Mouse (Mus musculus): ENCODE data around the gene Rapgef4. TPM values are rescaled to one million over a fixed set of nuclear protein-coding genes. Genes with fewer than 3 reads are reported as not detected.

Rapgef4 gene
- polyA plus RNA-seq, 1 experiment from 2014 or later: 12.5 TPM

DNA sequence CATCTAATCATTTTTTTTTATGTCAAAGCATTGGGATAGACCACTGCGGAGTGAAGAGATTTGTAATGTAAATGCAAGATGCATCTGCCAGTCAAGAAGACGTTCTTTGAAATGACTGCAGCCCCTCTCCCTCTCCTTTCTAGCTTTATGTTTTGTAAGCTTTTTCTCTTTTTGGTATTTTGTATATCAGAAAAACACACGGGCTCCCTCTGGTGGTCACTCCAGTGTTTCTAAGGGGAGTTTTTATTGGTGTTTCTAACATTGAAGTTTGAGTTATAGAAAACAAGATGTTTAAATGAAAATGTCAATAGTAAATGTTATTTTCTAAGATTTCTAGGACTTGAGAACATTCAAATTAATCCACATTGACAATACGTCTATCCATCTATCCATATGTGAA lies 168.0 kb downstream of the Rapgef4 start:
- Histone ChIP-seq H3K27ac (no peak overlapping the region), H3K27me3 (no peaks in the 10 kb centered on the region), H3K9me3 (no peaks in the 10 kb centered on the region), H3K4me2 (replicated peaks) (no peak overlapping the region), H3K36me3 (no peaks in the 10 kb centered on the region), H3K4me1 (replicated peaks) (peaks cover 5% of the 10 kb centered on the region; the same call in 1 of the 2 replicates), H3K4me3 (replicated peaks) (no peak overlapping the region), H3K9ac (replicated peaks) (no peak overlapping the region)
- ATAC-seq: no peak
- 30% methylated on average over 4 of the region's 4 CpGs for WGBS

DNA sequence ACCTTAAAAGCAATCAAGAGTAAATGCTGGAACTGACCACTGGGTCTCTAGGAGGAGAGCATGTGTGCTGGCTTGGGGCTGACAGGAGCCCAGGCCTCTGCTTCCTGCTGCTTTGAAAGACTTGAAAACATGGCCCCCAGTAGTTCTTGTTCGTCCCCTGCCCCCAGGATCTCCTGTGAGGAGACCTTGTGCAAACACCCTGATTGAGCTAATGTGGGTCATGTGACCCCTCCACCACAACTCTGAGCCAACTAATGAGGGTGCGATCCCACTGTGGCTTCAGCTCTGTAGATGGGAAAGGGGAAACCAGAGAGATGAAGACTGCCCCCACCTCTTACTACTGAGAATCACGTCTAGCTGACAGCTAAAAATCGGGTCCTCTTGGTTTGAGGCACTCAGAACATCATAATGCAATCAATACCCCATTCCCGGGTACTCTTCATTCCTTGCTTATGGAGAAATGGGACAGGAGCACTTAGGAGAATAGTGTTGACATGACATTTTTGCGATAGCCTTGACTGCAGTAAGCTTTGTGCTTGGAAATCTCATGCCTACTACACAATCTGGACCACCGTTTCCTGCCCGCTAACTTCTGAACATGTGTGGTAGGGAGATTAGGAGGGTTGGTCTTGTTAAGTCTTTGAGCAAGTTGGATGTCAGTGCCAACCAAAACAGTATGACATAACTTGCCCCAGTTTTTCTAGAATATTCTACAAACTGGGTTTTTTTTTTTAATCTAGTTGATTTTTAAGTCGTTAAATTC lies 170.9 kb downstream of the Rapgef4 start:
- no peak overlapping the region for H3K9ac ChIP-seq (replicated peaks)
- ATAC-seq: no peak
- no peaks in the 10 kb centered on the region for H3K27me3 ChIP-seq
- peaks cover 5% of the 10 kb centered on the region; the same call in 1 of the 2 replicates for H3K4me1 ChIP-seq (replicated peaks)
- no peak overlapping the region for H3K27ac ChIP-seq
- no peaks in the 10 kb centered on the region for H3K36me3 ChIP-seq
- WGBS: 88% methylated on average over 9 of the region's 9 CpGs
- H3K4me3 ChIP-seq (replicated peaks): no peak overlapping the region
- H3K9me3 ChIP-seq: no peaks in the 10 kb centered on the region
- H3K4me2 ChIP-seq (replicated peaks): no peak overlapping the region

DNA sequence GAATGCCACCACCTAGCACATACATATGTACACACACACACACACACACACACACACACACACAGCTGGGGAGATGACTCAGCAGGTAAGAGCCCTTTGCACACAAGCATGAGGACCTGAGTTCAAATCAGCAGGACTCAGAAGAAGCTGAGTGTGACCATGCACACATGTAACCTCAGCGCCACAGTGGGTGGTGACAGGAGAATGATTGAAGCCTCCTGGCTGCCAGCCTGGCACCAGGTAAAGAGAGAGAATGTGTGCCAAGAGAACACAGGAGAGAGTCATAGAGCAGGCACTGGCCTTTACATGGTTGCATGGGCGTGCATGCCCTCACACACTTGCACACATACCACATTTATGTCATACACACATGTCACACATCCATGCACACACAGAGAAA lies 171.7 kb downstream of the Rapgef4 start:
- H3K36me3 ChIP-seq: no peaks in the 10 kb centered on the region
- no peak overlapping the region for H3K27ac ChIP-seq
- no peak overlapping the region for H3K4me3 ChIP-seq (replicated peaks)
- no peaks in the 10 kb centered on the region for H3K9me3 ChIP-seq
- H3K4me1 ChIP-seq (replicated peaks): peaks cover 6% of the 10 kb centered on the region
- H3K27me3 ChIP-seq: no peaks in the 10 kb centered on the region
- 89% methylated on average over 2 of the region's 2 CpGs for WGBS
- H3K4me2 ChIP-seq (replicated peaks): no peak overlapping the region
- no peak for ATAC-seq
- H3K9ac ChIP-seq (replicated peaks): no peak overlapping the region

DNA sequence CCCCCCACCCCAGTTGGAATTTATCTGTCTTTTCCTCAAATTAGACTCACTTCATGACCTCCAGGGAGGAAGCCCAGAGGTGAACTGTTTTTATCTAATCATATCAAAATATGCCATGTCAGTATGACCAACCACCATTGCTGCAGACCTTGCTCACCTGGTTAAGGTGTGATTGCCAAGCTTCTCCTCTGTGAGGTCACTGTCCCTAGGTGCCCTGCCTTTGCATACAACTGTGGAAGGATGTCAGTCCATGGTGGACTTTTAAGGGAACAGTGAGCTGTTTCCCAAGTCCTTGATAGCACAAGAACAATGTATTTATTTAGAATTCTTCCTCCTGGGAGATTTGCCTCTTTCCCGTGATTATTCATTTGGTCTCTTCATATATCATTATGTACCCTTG lies 172.8 kb downstream of the Rapgef4 start:
- peaks cover 5% of the 10 kb centered on the region for H3K4me1 ChIP-seq (replicated peaks)
- no peaks in the 10 kb centered on the region for H3K36me3 ChIP-seq
- no peaks in the 10 kb centered on the region for H3K27me3 ChIP-seq
- H3K27ac ChIP-seq: no peak overlapping the region
- H3K4me2 ChIP-seq (replicated peaks): no peak overlapping the region
- no peak for ATAC-seq
- 91% methylated on average over 1 of the region's 1 CpGs for WGBS
- H3K9ac ChIP-seq (replicated peaks): no peak overlapping the region
- no peaks in the 10 kb centered on the region for H3K9me3 ChIP-seq
- no peak overlapping the region for H3K4me3 ChIP-seq (replicated peaks)

DNA sequence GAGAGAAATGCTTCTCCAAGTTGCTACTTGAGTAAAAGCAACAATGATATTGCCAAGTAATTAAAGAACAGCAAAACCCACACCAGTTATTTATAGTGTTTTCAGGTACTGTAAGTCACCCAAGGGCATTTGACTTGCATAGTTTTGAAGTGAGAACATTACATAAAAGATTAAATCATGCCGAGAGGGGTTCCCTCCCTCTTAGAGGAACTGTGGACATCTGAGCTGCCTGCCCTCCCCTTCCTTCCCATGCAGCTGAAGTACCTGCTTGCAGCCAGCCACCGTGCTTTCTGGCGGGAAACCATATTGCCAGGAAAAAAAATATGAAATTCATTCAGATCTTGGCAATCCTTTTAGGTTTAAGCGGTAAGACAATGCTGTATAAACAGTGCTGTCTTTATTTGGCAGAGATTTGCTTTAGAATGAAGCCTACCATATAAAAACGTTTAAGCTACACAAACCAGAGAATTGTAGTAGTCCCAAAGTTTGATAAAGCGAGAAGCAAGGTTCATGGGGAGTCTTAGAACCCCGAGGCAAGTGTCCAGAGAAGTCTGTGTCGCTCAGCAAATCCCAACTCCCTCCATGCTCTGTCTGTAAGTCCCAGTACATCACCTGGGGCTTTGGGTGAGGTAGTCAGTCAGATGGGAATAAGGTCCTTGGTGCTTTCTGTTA lies 174.2 kb downstream of the Rapgef4 start:
- H3K27ac ChIP-seq: no peak overlapping the region
- no peak overlapping the region for H3K4me3 ChIP-seq (replicated peaks)
- H3K4me2 ChIP-seq (replicated peaks): no peak overlapping the region
- no peaks in the 10 kb centered on the region for H3K27me3 ChIP-seq
- H3K4me1 ChIP-seq (replicated peaks): peaks cover 5% of the 10 kb centered on the region
- ATAC-seq: no peak
- H3K9ac ChIP-seq (replicated peaks): no peak overlapping the region
- WGBS: 75% methylated on average over 8 of the region's 8 CpGs
- H3K36me3 ChIP-seq: no peaks in the 10 kb centered on the region
- H3K9me3 ChIP-seq: no peaks in the 10 kb centered on the region

DNA sequence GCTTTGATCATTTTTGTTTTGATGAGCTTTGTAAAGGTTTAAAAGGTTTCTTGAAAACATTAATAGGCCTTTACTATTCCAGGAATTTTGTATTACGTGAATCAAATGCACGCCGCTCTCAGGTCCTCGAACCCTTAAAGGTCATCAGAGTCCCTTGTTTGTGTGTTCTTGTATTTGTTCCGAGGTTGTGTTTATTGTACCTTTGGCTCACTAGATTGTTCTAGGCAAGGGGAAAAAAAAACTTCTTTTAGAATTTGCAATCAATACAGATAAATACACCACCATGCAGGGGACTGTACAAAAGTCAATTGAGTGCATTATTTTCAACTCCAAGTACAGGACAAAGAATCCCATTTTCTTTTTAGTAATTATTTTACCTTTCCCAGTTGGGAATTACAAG lies 175.4 kb downstream of the Rapgef4 start:
- Histone ChIP-seq H3K4me3 (replicated peaks) (no peak overlapping the region), H3K36me3 (no peaks in the 10 kb centered on the region), H3K27ac (no peak overlapping the region), H3K27me3 (no peaks in the 10 kb centered on the region), H3K9me3 (no peaks in the 10 kb centered on the region), H3K4me1 (replicated peaks) (peaks cover 5% of the 10 kb centered on the region), H3K4me2 (replicated peaks) (no peak overlapping the region), H3K9ac (replicated peaks) (no peak overlapping the region)
- 88% methylated on average over 5 of the region's 5 CpGs for WGBS
- no peak for ATAC-seq

DNA sequence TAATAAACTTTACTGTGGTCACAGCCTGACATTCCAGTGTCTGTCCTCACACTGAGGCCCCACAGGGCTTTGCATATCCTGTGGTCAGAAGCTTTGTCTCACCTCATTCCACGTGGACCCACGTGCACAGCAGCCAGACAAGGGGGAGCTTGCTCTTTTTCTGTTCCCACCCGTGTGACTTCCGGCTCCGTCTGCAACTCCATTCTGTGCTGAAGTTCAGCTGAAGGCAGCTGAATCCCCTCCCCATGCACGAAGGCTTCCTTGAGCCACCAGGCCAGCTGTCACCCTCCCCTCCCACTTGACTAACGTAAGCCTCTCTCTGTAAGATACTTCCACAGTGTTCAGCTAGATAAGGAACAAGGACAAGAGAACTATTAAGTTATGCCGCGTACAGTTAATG lies 176.5 kb downstream of the Rapgef4 start:
- no peaks in the 10 kb centered on the region for H3K27me3 ChIP-seq
- H3K36me3 ChIP-seq: no peaks in the 10 kb centered on the region
- no peak for ATAC-seq
- H3K4me3 ChIP-seq (replicated peaks): no peak overlapping the region
- no peak overlapping the region for H3K27ac ChIP-seq
- 33% methylated on average over 9 of the region's 9 CpGs for WGBS
- 0 out of 2 replicates have a peak overlapping the region, but pooled peaks have one; percentile 19 for H3K9ac ChIP-seq (replicated peaks)
- H3K4me2 ChIP-seq (replicated peaks): no peak overlapping the region
- H3K9me3 ChIP-seq: no peaks in the 10 kb centered on the region
- H3K4me1 ChIP-seq (replicated peaks): peaks cover 5% of the 10 kb centered on the region

DNA sequence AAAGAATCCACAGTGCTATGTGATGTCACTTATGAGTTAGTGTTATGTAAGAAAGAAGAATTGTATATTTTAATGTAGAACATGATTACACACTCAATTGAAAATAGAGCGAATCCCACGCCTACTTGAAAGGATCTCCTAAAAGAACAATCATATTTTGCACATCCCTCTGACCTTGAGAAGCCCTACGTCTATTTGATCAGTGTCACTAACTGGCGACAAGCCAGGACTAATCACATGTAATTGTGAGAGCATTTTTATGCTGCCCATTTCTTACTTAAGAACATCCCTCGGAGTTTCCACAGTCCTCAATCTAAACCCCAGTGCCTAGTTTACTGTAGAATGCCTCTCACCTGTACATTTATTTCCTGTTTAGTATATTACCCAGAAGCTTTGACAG lies 177.0 kb downstream of the Rapgef4 start:
- ATAC-seq: no peak
- 79% methylated on average over 5 of the region's 5 CpGs for WGBS
- Histone ChIP-seq H3K27ac (no peak overlapping the region), H3K4me2 (replicated peaks) (no peak overlapping the region), H3K9ac (replicated peaks) (no peak overlapping the region), H3K4me3 (replicated peaks) (no peak overlapping the region), H3K4me1 (replicated peaks) (peaks cover 5% of the 10 kb centered on the region), H3K36me3 (no peaks in the 10 kb centered on the region), H3K9me3 (no peaks in the 10 kb centered on the region), H3K27me3 (no peaks in the 10 kb centered on the region)

DNA sequence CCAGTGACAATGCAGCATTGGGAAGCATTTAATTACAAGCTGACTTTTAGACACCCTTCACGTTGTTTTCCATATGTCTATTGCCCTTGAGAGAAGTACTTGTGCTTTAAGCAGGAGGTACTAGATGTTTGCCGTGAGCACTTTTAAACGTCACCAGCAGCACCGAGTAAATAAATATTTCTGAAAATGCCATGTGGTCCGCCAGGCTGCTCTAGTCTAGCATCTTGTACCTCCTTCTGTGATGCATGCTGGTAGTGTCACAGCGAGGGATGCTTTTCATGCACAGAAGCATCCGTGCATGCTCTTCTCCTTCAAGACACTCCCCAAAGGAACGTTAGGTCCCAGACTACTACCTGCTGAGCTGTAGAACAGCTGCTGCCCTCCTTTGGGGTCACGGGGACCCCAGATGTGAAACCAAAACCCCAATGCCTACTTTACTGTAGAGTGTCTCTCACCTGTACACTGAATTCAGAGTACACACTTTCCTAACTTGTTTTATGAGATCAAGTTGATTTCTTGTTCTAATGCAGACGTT lies 177.7 kb downstream of the Rapgef4 start:
- WGBS: 80% methylated on average over 10 of the region's 10 CpGs
- Histone ChIP-seq H3K36me3 (no peaks in the 10 kb centered on the region), H3K27ac (no peak overlapping the region), H3K4me3 (replicated peaks) (no peak overlapping the region), H3K4me2 (replicated peaks) (no peak overlapping the region), H3K4me1 (replicated peaks) (peaks cover 5% of the 10 kb centered on the region), H3K27me3 (no peaks in the 10 kb centered on the region), H3K9ac (replicated peaks) (no peak overlapping the region), H3K9me3 (no peaks in the 10 kb centered on the region)
- no peak for ATAC-seq

DNA sequence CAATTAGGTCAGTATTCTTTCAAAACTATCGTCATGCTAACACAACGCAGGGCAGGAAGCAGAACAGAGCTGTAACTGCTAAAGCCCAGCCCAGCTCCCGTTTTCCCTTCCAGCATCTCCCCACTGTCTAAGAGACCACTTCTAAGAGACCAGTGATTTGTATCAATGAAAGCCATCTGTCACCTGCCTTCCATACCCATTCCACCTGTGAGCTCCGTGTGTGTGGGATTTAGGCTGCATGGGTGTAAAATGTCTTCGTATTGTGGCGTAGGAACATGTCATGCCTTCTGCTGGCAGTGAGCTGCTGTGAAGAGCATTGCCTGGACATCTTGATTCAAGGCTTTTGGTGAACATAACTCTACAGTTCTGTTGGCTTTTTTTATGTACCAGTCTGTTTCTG lies 178.2 kb downstream of the Rapgef4 start:
- H3K4me2 ChIP-seq (replicated peaks): no peak overlapping the region
- H3K36me3 ChIP-seq: no peaks in the 10 kb centered on the region
- no peak for ATAC-seq
- no peak overlapping the region for H3K27ac ChIP-seq
- no peak overlapping the region for H3K9ac ChIP-seq (replicated peaks)
- no peak overlapping the region for H3K4me3 ChIP-seq (replicated peaks)
- H3K4me1 ChIP-seq (replicated peaks): peaks cover 5% of the 10 kb centered on the region
- no peaks in the 10 kb centered on the region for H3K9me3 ChIP-seq
- H3K27me3 ChIP-seq: no peaks in the 10 kb centered on the region
- WGBS: 86% methylated on average over 6 of the region's 6 CpGs

DNA sequence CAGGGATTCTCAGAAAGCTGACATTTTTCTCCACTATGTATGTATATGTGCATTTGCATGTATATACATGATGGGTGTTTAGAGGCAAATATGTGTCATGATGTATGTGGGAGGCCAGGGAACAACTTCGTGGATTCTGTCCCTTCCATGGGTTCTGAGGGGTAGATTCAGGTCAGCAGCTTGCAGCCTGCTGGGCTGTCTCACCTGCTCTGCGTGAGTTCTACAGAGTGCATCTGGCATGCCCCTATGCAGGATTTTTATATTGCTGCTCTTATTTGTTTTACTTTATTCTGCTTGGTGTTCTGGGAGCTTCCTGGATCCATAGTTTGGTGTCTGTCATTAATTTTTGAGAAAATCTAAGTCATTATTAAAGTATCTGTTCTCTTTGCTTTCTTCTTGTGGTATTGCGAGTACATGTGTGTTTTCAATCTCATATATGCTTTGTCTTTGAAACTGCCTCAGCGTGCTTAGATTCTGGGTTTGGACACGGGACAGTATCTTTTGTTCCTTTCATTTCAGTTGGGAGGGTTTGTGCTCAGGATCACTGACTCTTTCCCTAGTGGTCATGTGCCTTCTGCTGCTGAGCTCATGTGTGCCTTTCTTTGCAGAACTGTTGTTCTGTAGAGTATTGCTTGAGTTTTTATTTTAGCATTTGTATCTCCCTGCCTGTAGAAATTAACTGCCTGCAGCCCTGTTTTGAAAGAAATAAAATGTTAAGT lies 184.3 kb downstream of the Rapgef4 start:
- Histone ChIP-seq H3K36me3 (no peaks in the 10 kb centered on the region), H3K4me2 (replicated peaks) (no peak overlapping the region), H3K4me3 (replicated peaks) (no peak overlapping the region), H3K27ac (no peak overlapping the region), H3K9me3 (no peaks in the 10 kb centered on the region), H3K4me1 (replicated peaks) (peaks cover 6% of the 10 kb centered on the region; the same call in 1 of the 2 replicates), H3K27me3 (no peaks in the 10 kb centered on the region), H3K9ac (replicated peaks) (no peak overlapping the region)
- 84% methylated on average over 5 of the region's 5 CpGs for WGBS
- no peak for ATAC-seq
